In the genomic region with DNA sequence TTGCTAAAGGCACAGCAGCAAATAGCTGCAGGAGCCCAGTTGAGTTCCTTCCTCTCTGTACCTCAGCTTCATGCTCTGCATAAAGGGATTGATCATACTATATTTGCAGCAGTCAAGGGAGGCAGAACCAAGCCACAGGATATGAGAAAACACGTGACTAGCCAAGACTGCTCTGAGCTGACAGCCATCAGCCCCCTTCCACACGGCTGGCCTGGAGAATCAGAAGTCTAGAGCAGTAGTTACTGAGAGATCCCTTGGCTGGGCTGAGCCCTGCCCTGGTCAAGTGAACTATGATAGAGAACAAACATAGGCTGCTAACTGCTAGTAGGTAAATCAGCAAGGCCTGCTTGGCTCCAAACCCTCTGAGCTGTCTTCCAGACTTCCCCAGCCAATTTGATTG, we compare ENCODE assay signal across 10 mouse cellular contexts.
DNase-seq lines count a peak whose midpoint lies in the region; ATAC-seq and TF ChIP-seq lines count a peak whose summit lies in the region.
"Had no signal": no experiment of that assay in that cellular context is flagged by ENCODE, and none has a peak within 500 bp of the region (broad histone marks: within the 10 kb centered on the region; RNA-seq: fewer than 3 reads in every experiment).

No protein-coding gene starts in this region.

- no peak for TF ChIP-seq EP300 in heart, postnatal 0 days (IDR thresholded peaks at IDR 0.05; ENCODE audit: low read depth)
- no peak for TF ChIP-seq EP300 in heart, adult 2 months (IDR thresholded peaks at IDR 0.05; ENCODE audit: insufficient read depth, low read depth, low read length)

- ATAC-seq in heart, postnatal 0 days (ENCODE audit: insufficient read depth, low read depth): no peak
- ATAC-seq in hematopoietic stem cell, adult 5-6 weeks (replicated peaks in 1 of 2; ENCODE audit: insufficient read depth in 1 of 2, low FRiP score in 2 of 2, low TSS enrichment in 1 of 2, low read depth in 1 of 2, poor library complexity in 2 of 2, severe bottlenecking in 2 of 2): peak; percentile 54 to 80
- ATAC-seq in midbrain, embryonic 16.5 days: no peak

- TF ChIP-seq CTCF in heart, postnatal 0 days (IDR thresholded peaks at IDR 0.05; ENCODE audit: low read depth): no peak
- TF ChIP-seq CTCF in heart, adult 2 months (IDR thresholded peaks at IDR 0.05): no peak

- TF ChIP-seq POLR2A in heart, adult 2 months (IDR thresholded peaks at IDR 0.05; ENCODE audit: insufficient read depth, low read depth, low read length): no peak

- H3K4me1 ChIP-seq in heart, postnatal 0 days (ENCODE audit: control insufficient read depth, insufficient read depth): peaks cover 37% of the 10 kb centered on the region
- no peaks in the 10 kb centered on the region for H3K4me1 ChIP-seq in heart, adult 2 months (ENCODE audit: control insufficient read depth, insufficient read depth, low read length)
- peaks cover 50% of the 10 kb centered on the region for H3K4me1 ChIP-seq in midbrain, embryonic 16.5 days (ENCODE audit: control insufficient read depth, insufficient read depth, low read length)
- peaks cover 38% of the 10 kb centered on the region for H3K4me1 ChIP-seq in embryonic facial prominence, embryonic 10.5 days

- no peaks in the 10 kb centered on the region for H3K27me3 ChIP-seq in heart, postnatal 0 days (ENCODE audit: control insufficient read depth, insufficient read depth, low read length)
- H3K27me3 ChIP-seq in heart, adult 2 months (ENCODE audit: control insufficient read depth, insufficient read depth, low read length): no peaks in the 10 kb centered on the region
- no peaks in the 10 kb centered on the region for H3K27me3 ChIP-seq in midbrain, embryonic 16.5 days (ENCODE audit: control insufficient read depth, insufficient read depth, low read depth, low read length)
- H3K27me3 ChIP-seq in embryonic facial prominence, embryonic 10.5 days (replicated peaks; ENCODE audit: low read depth, poor library complexity, severe bottlenecking): peaks cover 28% of the 10 kb centered on the region

- peak overlapping the region; percentile 75; the same call in 1 of the 2 replicates for H3K27ac ChIP-seq in heart, postnatal 0 days (ENCODE audit: low read depth)
- H3K27ac ChIP-seq in heart, adult 2 months: no peak overlapping the region
- H3K27ac ChIP-seq in midbrain, embryonic 16.5 days (ENCODE audit: low read length): no peak overlapping the region; the same call in 1 of the 2 replicates
- no peak overlapping the region for H3K27ac ChIP-seq in embryonic facial prominence, embryonic 10.5 days (replicated peaks)

- no peak overlapping the region for H3K4me3 ChIP-seq in heart, postnatal 0 days (ENCODE audit: low read depth, low read length)
- no peak overlapping the region for H3K4me3 ChIP-seq in heart, adult 2 months
- peak overlapping the region; percentile 51 for H3K4me3 ChIP-seq in midbrain, embryonic 16.5 days (ENCODE audit: low read depth, low read length)
- no peak overlapping the region for H3K4me3 ChIP-seq in embryonic facial prominence, embryonic 10.5 days

- no peaks in the 10 kb centered on the region for H3K36me3 ChIP-seq in heart, postnatal 0 days (replicated peaks; ENCODE audit: control insufficient read depth, insufficient read depth, low read length)
- no peaks in the 10 kb centered on the region for H3K36me3 ChIP-seq in heart, adult 2 months (ENCODE audit: control insufficient read depth, insufficient read depth, low read length)
- H3K36me3 ChIP-seq in midbrain, embryonic 16.5 days (ENCODE audit: control insufficient read depth, insufficient read depth, low read length): no peaks in the 10 kb centered on the region
- H3K36me3 ChIP-seq in embryonic facial prominence, embryonic 10.5 days (replicated peaks): no peaks in the 10 kb centered on the region

- no peaks in the 10 kb centered on the region for H3K79me2 ChIP-seq in heart, adult 2 months (replicated peaks; ENCODE audit: control insufficient read depth, insufficient read depth, low read length)

- intact Hi-C loops in heart, adult 2 months (cut with DNase I): no loop called here

- no peak overlapping the region for H3K4me2 ChIP-seq in heart, postnatal 0 days (ENCODE audit: low read depth, low read length)
- peak overlapping the region; percentile 91 for H3K4me2 ChIP-seq in midbrain, embryonic 16.5 days (ENCODE audit: low read length)

- no peak overlapping the region for H3K9ac ChIP-seq in heart, postnatal 0 days (replicated peaks; ENCODE audit: low read depth, low read length)
- H3K9ac ChIP-seq in heart, adult 2 months (ENCODE audit: low read depth, low read length): no peak overlapping the region
- peak overlapping the region; percentile 75; the same call in 1 of the 2 replicates for H3K9ac ChIP-seq in midbrain, embryonic 16.5 days (ENCODE audit: low read depth, low read length)

- H3K9me3 ChIP-seq in heart, postnatal 0 days (replicated peaks; ENCODE audit: control insufficient read depth, low read length): no peaks in the 10 kb centered on the region
- H3K9me3 ChIP-seq in midbrain, embryonic 16.5 days (replicated peaks; ENCODE audit: control insufficient read depth, low read length, poor library complexity, severe bottlenecking): no peaks in the 10 kb centered on the region
- H3K9me3 ChIP-seq in embryonic facial prominence, embryonic 10.5 days: no peaks in the 10 kb centered on the region

- no peak for DNase-seq in heart, postnatal 0 days (ENCODE audit: low spot score)
- DNase-seq in heart, adult 2 months: no peak
- peak; percentile 59 for DNase-seq in T-cell, adult 2 months (ENCODE audit: low spot score)
- DNase-seq in embryonic facial prominence, embryonic 10.5 days (ENCODE audit: low spot score): no peak
- no peak for DNase-seq in layer of hippocampus, postnatal 10 days (ENCODE audit: low spot score in 2 of 2)
- DNase-seq: adrenal gland, postnatal 25 days; layer of hippocampus, adult 9-11 months; lung, postnatal 36 days had no signal

- 27% methylated on average over 2 of the region's 2 CpGs for WGBS in heart, postnatal 0 days
- WGBS in heart, adult 2 months: 45% methylated on average over 2 of the region's 2 CpGs
- WGBS in midbrain, embryonic 16.5 days: 22% methylated on average over 2 of the region's 2 CpGs
- WGBS in embryonic facial prominence, embryonic 10.5 days: 68% methylated on average over 2 of the region's 2 CpGs

Comparison
In these comparisons a context has a peak if more than half of its experiments do, and no peak if none do; other contexts are left out.
1. ATAC-seq: peak in hematopoietic stem cell, adult 5-6 weeks (2 of 2); none in heart, postnatal 0 days (single experiment) and midbrain, embryonic 16.5 days (single experiment).